Mouse (Mus musculus): ENCODE results near the gene Upk1a.

- TF ChIP-seq CTCF (IDR thresholded peaks at IDR 0.05) (no peak), POLR2A (IDR thresholded peaks at IDR 0.05; ENCODE audit: insufficient read depth, low read depth, low read length) (no peak), EP300 (IDR thresholded peaks at IDR 0.05; ENCODE audit: insufficient read depth, low read depth, low read length) (no peak)
These were observed 13.9 kb downstream of the Upk1a start, which contains the start of gene Zbtb32 for GRCm38 (mm10) chr7:30598786-30599185.

All from heart, adult 2 months (tissue).